8 mouse cellular contexts compared by ENCODE assay signal in genomic region chr10:43667086-43667690, GRCm38 (mm10).
DNase-seq lines count a peak whose midpoint lies in the region; ATAC-seq and TF ChIP-seq lines count a peak whose summit lies in the region.

No protein-coding gene starts in this region.

- WGBS in heart, embryonic 10.5 days = 43% methylated on average over 25 of the region's 25 CpGs
- 72% methylated on average over 25 of the region's 25 CpGs for WGBS in thymus, adult 2 months
- WGBS in liver, embryonic 13.5 days (ENCODE audit: insufficient replicate concordance) = 41% methylated on average over 25 of the region's 25 CpGs

- H3K27ac ChIP-seq in heart, embryonic 10.5 days = 0 out of 2 replicates have a peak overlapping the region, but pooled peaks have one; percentile 47
- no peak overlapping the region for H3K27ac ChIP-seq in thymus, adult 2 months (ENCODE audit: control insufficient read depth, insufficient read depth, low read length)
- peak overlapping the region; percentile 94 for H3K27ac ChIP-seq in liver, embryonic 13.5 days

- H3K9ac ChIP-seq in liver, embryonic 13.5 days = peak overlapping the region; percentile 75

- no peaks in the 10 kb centered on the region for H3K9me3 ChIP-seq in heart, embryonic 10.5 days
- H3K9me3 ChIP-seq in liver, embryonic 13.5 days (replicated peaks) = no peaks in the 10 kb centered on the region

- no peaks in the 10 kb centered on the region for H3K36me3 ChIP-seq in heart, embryonic 10.5 days
- H3K36me3 ChIP-seq in thymus, adult 2 months (ENCODE audit: control insufficient read depth, insufficient read depth, low read length) = no peaks in the 10 kb centered on the region
- no peaks in the 10 kb centered on the region for H3K36me3 ChIP-seq in liver, embryonic 13.5 days

- H3K27me3 ChIP-seq in heart, embryonic 10.5 days (ENCODE audit: insufficient read depth, poor library complexity, severe bottlenecking) = no peaks in the 10 kb centered on the region
- no peaks in the 10 kb centered on the region for H3K27me3 ChIP-seq in thymus, adult 2 months (ENCODE audit: control insufficient read depth, insufficient read depth, low read length)
- H3K27me3 ChIP-seq in liver, embryonic 13.5 days = no peaks in the 10 kb centered on the region

- TF ChIP-seq CTCF in thymus, adult 2 months (IDR thresholded peaks at IDR 0.05; ENCODE audit: borderline replicate concordance, control insufficient read depth, extremely low read depth, insufficient read depth, low read length, poor library complexity) = no peak

- no peak for TF ChIP-seq POLR2A in thymus, adult 2 months (IDR thresholded peaks at IDR 0.05; ENCODE audit: control insufficient read depth, extremely low read depth, insufficient read depth, low read length, poor library complexity)

- intact Hi-C loops in heart, postnatal 25 days (cut with DNase I) = no loop called here

- no peak for DNase-seq in heart, embryonic 10.5 days (ENCODE audit: low spot score)
- DNase-seq in heart, postnatal 25 days (ENCODE audit: low spot score) = no peak
- no peak for DNase-seq in thymus, adult 2 months
- no peak for DNase-seq in thymus, adult 18-20 months
- no peak for DNase-seq in liver, embryonic 13.5 days
- no peak for DNase-seq in natural killer cell, adult 2 months (ENCODE audit: low spot score in 2 of 2)
- no peak for DNase-seq in gastrocnemius, postnatal 10 days
- no peak for DNase-seq in thymus, postnatal 0 days (ENCODE audit: low spot score)

- H3K4me3 ChIP-seq in heart, embryonic 10.5 days = peak overlapping the region; percentile 45
- peak overlapping the region; percentile 33; the same call in 1 of the 2 replicates for H3K4me3 ChIP-seq in thymus, adult 2 months (ENCODE audit: control insufficient read depth, insufficient read depth, low read length)
- H3K4me3 ChIP-seq in liver, embryonic 13.5 days (replicated peaks) = peak overlapping the region; percentile 51

- peak; percentile 45 for ATAC-seq in liver, embryonic 13.5 days (ENCODE audit: low read depth)

- H3K4me1 ChIP-seq in heart, embryonic 10.5 days = peaks cover 27% of the 10 kb centered on the region
- H3K4me1 ChIP-seq in thymus, adult 2 months (replicated peaks; ENCODE audit: control insufficient read depth, insufficient read depth, low read length) = peaks cover 17% of the 10 kb centered on the region
- H3K4me1 ChIP-seq in liver, embryonic 13.5 days (replicated peaks) = peaks cover 86% of the 10 kb centered on the region

- peak overlapping the region; percentile 84 for H3K4me2 ChIP-seq in liver, embryonic 13.5 days
